Mouse (Mus musculus): ENCODE measurements around the gene Tescl. TPM values are rescaled to one million over a fixed set of nuclear protein-coding genes. Genes with fewer than 3 reads are reported as not detected.

The Tescl gene
- polyA plus RNA-seq, 1 experiment from 2014 or later, result 0.23 TPM

GRCm38 (mm10) chr7:24373538-24374379 is 40.0 kb upstream of the Tescl start:
- WGBS, result 38% methylated on average over 20 of the region's 20 CpGs
- Histone ChIP-seq H3K4me1 (replicated peaks; ENCODE audit: control insufficient read depth, insufficient read depth, low read length) (peaks cover 5% of the 10 kb centered on the region; the same call in 1 of the 2 replicates), H3K4me3 (ENCODE audit: low read depth, low read length) (no peak overlapping the region), H3K27me3 (ENCODE audit: control insufficient read depth, insufficient read depth, low read length) (peaks cover 5% of the 10 kb centered on the region), H3K36me3 (ENCODE audit: control insufficient read depth, insufficient read depth, low read length) (no peaks in the 10 kb centered on the region), H3K9ac (ENCODE audit: low read length) (peak overlapping the region; percentile 44), H3K9me3 (ENCODE audit: control insufficient read depth, low read length) (no peaks in the 10 kb centered on the region), H3K27ac (ENCODE audit: low read depth, low read length) (no peak overlapping the region), H3K4me2 (ENCODE audit: low read depth, low read length, severe bottlenecking) (0 out of 2 replicates have a peak overlapping the region, but pooled peaks have one; percentile 21)
- no peak; the same call in 1 of the 2 replicates for ATAC-seq (replicated peaks; ENCODE audit: low FRiP score)
- no peak for DNase-seq (ENCODE audit: low spot score)

DNA sequence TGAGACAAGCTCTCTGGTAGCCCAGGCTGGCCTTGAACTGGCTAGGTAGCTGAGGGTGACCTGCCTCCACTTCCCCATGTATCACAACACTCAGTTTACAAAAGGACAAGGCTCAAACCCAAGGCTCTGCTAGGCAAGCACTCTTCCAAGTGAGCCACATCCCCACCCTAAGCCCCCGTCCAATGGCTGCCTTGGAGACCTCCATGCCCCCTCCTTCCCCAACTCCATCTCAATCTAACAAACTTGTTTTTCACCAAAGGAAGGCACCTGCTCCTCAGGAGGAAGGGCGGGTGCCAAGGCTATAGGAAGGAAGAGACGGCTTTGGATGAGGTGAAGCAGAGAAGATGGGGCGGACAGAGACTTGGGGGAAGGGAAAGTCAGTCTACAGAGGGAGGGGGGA is 39.0 kb upstream of the Tescl start:
- peaks cover 5% of the 10 kb centered on the region; the same call in 1 of the 2 replicates for H3K4me1 ChIP-seq (replicated peaks; ENCODE audit: control insufficient read depth, insufficient read depth, low read length)
- DNase-seq (ENCODE audit: low spot score) (no peak), ATAC-seq (replicated peaks; ENCODE audit: low FRiP score) (no peak)
- H3K9ac ChIP-seq (ENCODE audit: low read length), result no peak overlapping the region
- H3K4me2 ChIP-seq (ENCODE audit: low read depth, low read length, severe bottlenecking), result no peak overlapping the region
- 72% methylated on average over 4 of the region's 4 CpGs for WGBS
- H3K27ac ChIP-seq (ENCODE audit: low read depth, low read length), result no peak overlapping the region
- H3K36me3 ChIP-seq (ENCODE audit: control insufficient read depth, insufficient read depth, low read length), result no peaks in the 10 kb centered on the region
- no peak overlapping the region for H3K4me3 ChIP-seq (ENCODE audit: low read depth, low read length)
- no peaks in the 10 kb centered on the region for H3K9me3 ChIP-seq (ENCODE audit: control insufficient read depth, low read length)
- H3K27me3 ChIP-seq (ENCODE audit: control insufficient read depth, insufficient read depth, low read length), result peaks cover 5% of the 10 kb centered on the region

GRCm38 (mm10) chr7:24372300-24372699 is 38.6 kb upstream of the Tescl start:
- Histone ChIP-seq H3K27me3 (ENCODE audit: control insufficient read depth, insufficient read depth, low read length) (peaks cover 3% of the 10 kb centered on the region), H3K36me3 (ENCODE audit: control insufficient read depth, insufficient read depth, low read length) (no peaks in the 10 kb centered on the region), H3K9me3 (ENCODE audit: control insufficient read depth, low read length) (no peaks in the 10 kb centered on the region), H3K9ac (ENCODE audit: low read length) (no peak overlapping the region), H3K27ac (ENCODE audit: low read depth, low read length) (no peak overlapping the region), H3K4me2 (ENCODE audit: low read depth, low read length, severe bottlenecking) (no peak overlapping the region), H3K4me3 (ENCODE audit: low read depth, low read length) (no peak overlapping the region), H3K4me1 (replicated peaks; ENCODE audit: control insufficient read depth, insufficient read depth, low read length) (peaks cover 4% of the 10 kb centered on the region; the same call in 1 of the 2 replicates)
- ATAC-seq (replicated peaks; ENCODE audit: low FRiP score), result no peak
- no peak for DNase-seq (ENCODE audit: low spot score)
- 85% methylated on average over 9 of the region's 11 CpGs for WGBS

GRCm38 (mm10) chr7:24371809-24372145 is 38.0 kb upstream of the Tescl start:
- Histone ChIP-seq H3K36me3 (ENCODE audit: control insufficient read depth, insufficient read depth, low read length) (no peaks in the 10 kb centered on the region), H3K4me2 (ENCODE audit: low read depth, low read length, severe bottlenecking) (no peak overlapping the region), H3K4me1 (replicated peaks; ENCODE audit: control insufficient read depth, insufficient read depth, low read length) (no peaks in the 10 kb centered on the region), H3K27me3 (ENCODE audit: control insufficient read depth, insufficient read depth, low read length) (peaks cover under 1% of the 10 kb centered on the region; the same call in 1 of the 2 replicates), H3K9me3 (ENCODE audit: control insufficient read depth, low read length) (no peaks in the 10 kb centered on the region), H3K9ac (ENCODE audit: low read length) (no peak overlapping the region), H3K27ac (ENCODE audit: low read depth, low read length) (no peak overlapping the region), H3K4me3 (ENCODE audit: low read depth, low read length) (no peak overlapping the region)
- WGBS, result 67% methylated on average over 3 of the region's 3 CpGs
- DNase-seq (ENCODE audit: low spot score) (no peak), ATAC-seq (replicated peaks; ENCODE audit: low FRiP score) (no peak)

- Histone ChIP-seq H3K27ac (ENCODE audit: low read depth, low read length) (no peak overlapping the region), H3K9me3 (ENCODE audit: control insufficient read depth, low read length) (no peaks in the 10 kb centered on the region), H3K9ac (ENCODE audit: low read length) (no peak overlapping the region), H3K4me1 (replicated peaks; ENCODE audit: control insufficient read depth, insufficient read depth, low read length) (no peaks in the 10 kb centered on the region), H3K36me3 (ENCODE audit: control insufficient read depth, insufficient read depth, low read length) (no peaks in the 10 kb centered on the region), H3K4me3 (ENCODE audit: low read depth, low read length) (no peak overlapping the region), H3K4me2 (ENCODE audit: low read depth, low read length, severe bottlenecking) (no peak overlapping the region), H3K27me3 (ENCODE audit: control insufficient read depth, insufficient read depth, low read length) (no peaks in the 10 kb centered on the region)
- no peak for DNase-seq (ENCODE audit: low spot score)
- no peak; the same call in 1 of the 2 replicates for ATAC-seq (replicated peaks; ENCODE audit: low FRiP score)
- 76% methylated on average over 7 of the region's 7 CpGs for WGBS
Observed at GRCm38 (mm10) chr7:24371012-24371808, 37.5 kb upstream of the Tescl start.

DNA sequence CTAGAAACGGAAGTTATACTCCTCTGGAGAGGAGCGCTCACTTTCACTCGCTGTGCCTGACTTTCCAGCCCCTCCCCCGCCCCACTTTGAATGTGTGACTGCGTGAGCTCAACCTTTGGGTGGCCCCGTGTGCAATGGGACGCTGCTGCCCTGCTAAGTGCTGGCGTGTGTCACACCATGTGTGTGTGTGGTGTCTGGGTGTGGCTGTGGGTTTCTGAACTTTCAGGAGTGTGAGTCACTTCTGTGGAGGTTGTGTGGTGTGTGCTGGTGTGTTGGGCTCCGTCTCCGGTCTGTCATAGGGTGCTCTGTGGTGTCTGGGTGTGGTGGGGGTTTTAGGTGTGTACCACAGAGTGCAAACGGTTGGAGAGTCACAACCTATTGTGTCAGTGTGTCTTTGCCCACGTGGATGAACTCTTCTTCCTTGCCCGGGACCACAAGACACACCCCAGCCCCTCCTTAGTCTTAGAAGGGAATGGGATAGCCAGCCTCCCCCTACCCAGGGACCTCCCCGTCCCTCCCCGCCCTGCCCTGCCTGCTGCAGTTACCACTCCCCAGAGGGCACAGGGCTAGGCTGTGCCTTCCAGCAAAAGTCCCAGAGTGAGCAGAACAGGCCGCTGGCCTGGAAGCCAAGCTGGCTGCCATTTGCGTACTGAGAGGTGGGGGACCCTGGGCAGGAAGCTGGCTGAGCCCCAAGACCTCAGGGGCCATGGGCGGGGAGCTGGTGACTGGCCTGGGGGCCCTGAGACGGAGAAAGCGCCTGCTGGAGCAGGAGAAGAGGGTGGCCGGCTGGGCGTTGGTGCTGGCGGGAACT is 36.2 kb upstream of the Tescl start, which contains the start of gene Kcnn4:
Gene Kcnn4 (plus strand): TSS at position 533 of the 811 bp plus-strand sequence.
- no peaks in the 10 kb centered on the region for H3K27me3 ChIP-seq (ENCODE audit: control insufficient read depth, insufficient read depth, low read length)
- no peak within 1 kb of the TSS; the same call in 1 of the 2 replicates for H3K4me3 ChIP-seq (ENCODE audit: low read depth, low read length)
- 47% methylated on average over 23 of the region's 23 CpGs for WGBS
- no peak within 1 kb of the TSS for H3K4me2 ChIP-seq (ENCODE audit: low read depth, low read length, severe bottlenecking)
- no peaks in the 10 kb centered on the region for H3K9me3 ChIP-seq (ENCODE audit: control insufficient read depth, low read length)
- no peak within 1 kb of the TSS for H3K9ac ChIP-seq (ENCODE audit: low read length)
- DNase-seq (ENCODE audit: low spot score) (no peak), ATAC-seq (replicated peaks; ENCODE audit: low FRiP score) (no peak)
- no peak within 1 kb of the TSS for H3K27ac ChIP-seq (ENCODE audit: low read depth, low read length)
- no peaks in the 10 kb centered on the region for H3K36me3 ChIP-seq (ENCODE audit: control insufficient read depth, insufficient read depth, low read length)
- H3K4me1 ChIP-seq (replicated peaks; ENCODE audit: control insufficient read depth, insufficient read depth, low read length), result no peaks in the 10 kb centered on the region

DNA sequence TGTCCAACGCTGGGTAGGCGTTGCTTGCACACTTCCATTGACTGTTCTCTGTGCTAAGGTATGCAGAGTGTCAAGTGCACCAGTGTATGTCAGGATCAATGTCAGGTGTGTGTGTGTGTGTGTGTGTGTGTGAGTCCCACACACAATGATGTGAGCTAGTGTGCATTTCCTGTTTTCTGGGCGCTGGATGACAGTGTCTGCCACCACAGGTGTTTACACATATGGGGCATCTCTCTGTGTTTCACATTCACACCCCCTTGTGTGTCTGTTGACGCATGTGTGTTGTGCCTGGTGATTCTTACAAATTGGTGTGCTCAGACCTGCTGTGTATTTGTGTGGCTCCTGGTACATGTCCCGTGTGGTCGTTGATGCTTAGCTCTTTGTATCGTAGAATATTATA is 35.2 kb upstream of the Tescl start:
- H3K4me2 ChIP-seq (ENCODE audit: low read depth, low read length, severe bottlenecking), result no peak overlapping the region
- WGBS, result 92% methylated on average over 7 of the region's 7 CpGs
- ATAC-seq (replicated peaks; ENCODE audit: low FRiP score) (no peak), DNase-seq (ENCODE audit: low spot score) (no peak)
- no peaks in the 10 kb centered on the region for H3K36me3 ChIP-seq (ENCODE audit: control insufficient read depth, insufficient read depth, low read length)
- H3K4me1 ChIP-seq (replicated peaks; ENCODE audit: control insufficient read depth, insufficient read depth, low read length), result no peaks in the 10 kb centered on the region
- H3K27ac ChIP-seq (ENCODE audit: low read depth, low read length), result no peak overlapping the region
- H3K27me3 ChIP-seq (ENCODE audit: control insufficient read depth, insufficient read depth, low read length), result no peaks in the 10 kb centered on the region
- H3K9me3 ChIP-seq (ENCODE audit: control insufficient read depth, low read length), result no peaks in the 10 kb centered on the region
- H3K9ac ChIP-seq (ENCODE audit: low read length), result no peak overlapping the region
- H3K4me3 ChIP-seq (ENCODE audit: low read depth, low read length), result no peak overlapping the region

- no peaks in the 10 kb centered on the region for H3K9me3 ChIP-seq (ENCODE audit: control insufficient read depth, low read length)
- no peak overlapping the region for H3K4me3 ChIP-seq (ENCODE audit: low read depth, low read length)
- 82% methylated on average over 4 of the region's 4 CpGs for WGBS
- DNase-seq (ENCODE audit: low spot score) (no peak), ATAC-seq (replicated peaks; ENCODE audit: low FRiP score) (no peak)
- no peaks in the 10 kb centered on the region for H3K36me3 ChIP-seq (ENCODE audit: control insufficient read depth, insufficient read depth, low read length)
- no peak overlapping the region for H3K4me2 ChIP-seq (ENCODE audit: low read depth, low read length, severe bottlenecking)
- no peak overlapping the region for H3K9ac ChIP-seq (ENCODE audit: low read length)
- H3K27me3 ChIP-seq (ENCODE audit: control insufficient read depth, insufficient read depth, low read length), result no peaks in the 10 kb centered on the region
- no peak overlapping the region for H3K27ac ChIP-seq (ENCODE audit: low read depth, low read length)
- H3K4me1 ChIP-seq (replicated peaks; ENCODE audit: control insufficient read depth, insufficient read depth, low read length), result no peaks in the 10 kb centered on the region
Observed at GRCm38 (mm10) chr7:24368226-24368625, 34.5 kb upstream of the Tescl start.

All from forebrain, embryonic 11.5 days (tissue).